Mouse (Mus musculus): Measurements from ENCODE around the gene Togaram2.
"Not testable (repeated sequence)": the region's sequence is repeated elsewhere in the genome, so short reads cannot be mapped to it uniquely, and the experiment has no call there.

Gene Togaram2

DNA sequence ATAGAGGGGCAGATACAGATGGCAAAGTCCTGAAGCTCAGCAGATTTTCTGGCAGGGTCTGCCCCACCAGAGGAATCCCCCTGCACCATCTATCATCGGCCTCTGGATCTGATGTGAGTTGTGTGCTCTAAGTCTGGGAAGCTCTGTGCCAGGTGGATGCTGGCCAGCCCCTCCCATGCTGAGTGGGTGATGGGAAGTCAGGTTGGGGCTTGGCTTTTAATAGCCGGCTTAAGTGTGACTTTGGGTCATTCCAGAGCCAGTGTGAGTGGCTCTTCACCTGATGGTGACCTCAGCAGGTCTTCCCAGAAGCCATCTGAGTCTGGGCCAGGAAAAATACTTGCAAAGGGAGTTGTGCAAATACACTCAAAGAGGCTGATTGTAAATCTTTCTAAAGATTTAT lies 57.6 kb downstream of the Togaram2 start:
- DNase-seq (ENCODE audit: low read depth, low spot score): no peak

DNA sequence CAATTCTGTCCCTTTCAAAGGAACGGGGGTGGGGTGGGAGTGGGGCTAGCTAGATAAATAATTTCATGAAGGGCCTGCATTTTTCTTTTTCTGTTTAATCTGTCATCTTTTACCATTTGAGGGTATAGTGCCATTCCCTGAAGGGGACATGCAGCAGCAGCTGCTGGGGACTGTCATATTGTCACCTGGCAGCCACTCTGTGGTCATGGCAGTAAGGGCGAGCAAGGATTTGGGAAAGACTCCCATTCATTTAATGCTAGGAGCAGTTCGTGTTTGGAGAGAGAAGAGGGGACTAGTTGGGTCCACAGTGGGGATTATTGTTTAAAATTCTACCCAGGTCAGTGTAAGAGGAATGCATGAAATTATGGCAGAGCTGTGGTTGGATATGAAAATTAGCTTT lies 63.4 kb downstream of the Togaram2 start:
- no peak for DNase-seq (ENCODE audit: low read depth, low spot score)

DNA sequence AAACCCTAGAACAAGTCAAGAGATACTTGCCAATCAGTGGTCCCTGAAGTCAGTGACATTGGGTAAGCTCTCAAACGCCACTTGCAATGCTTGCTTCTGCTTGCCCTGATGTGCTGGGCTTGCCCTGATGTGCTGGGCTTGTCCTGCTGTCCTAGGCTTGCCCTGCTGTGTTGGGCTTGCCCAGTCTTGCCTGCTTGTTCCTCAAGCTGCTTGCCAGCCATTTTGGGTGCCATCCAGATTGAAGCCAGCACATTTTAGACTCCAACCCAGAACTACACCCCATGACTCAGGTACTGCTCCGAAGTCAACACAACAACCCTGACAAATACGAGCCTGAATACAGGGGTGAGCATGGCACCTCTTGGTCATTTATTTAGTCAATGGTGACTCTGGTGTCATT lies 69.1 kb downstream of the Togaram2 start:
- no peak for DNase-seq (ENCODE audit: low read depth, low spot score)

DNA sequence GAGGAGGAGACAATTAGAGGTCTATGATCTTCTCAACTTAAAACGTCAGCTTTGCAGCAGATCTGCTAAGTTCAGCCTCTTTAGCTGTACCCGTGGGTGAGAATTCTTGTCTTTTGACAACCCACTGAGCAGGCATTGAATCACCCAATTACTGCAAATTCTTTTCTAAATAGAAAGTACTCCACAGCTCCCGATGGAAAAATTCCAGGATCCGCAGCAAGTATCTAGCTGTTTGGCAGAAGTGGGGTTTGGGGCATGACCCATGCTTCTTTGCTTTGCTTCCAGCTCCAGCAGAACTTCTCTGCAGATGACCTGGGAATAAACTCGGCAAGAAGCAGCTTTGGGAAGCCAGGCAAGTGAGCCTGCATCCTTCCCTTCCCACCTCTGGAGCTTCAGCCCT lies 69.9 kb downstream of the Togaram2 start:
- no peak for DNase-seq (ENCODE audit: low read depth, low spot score)

DNA sequence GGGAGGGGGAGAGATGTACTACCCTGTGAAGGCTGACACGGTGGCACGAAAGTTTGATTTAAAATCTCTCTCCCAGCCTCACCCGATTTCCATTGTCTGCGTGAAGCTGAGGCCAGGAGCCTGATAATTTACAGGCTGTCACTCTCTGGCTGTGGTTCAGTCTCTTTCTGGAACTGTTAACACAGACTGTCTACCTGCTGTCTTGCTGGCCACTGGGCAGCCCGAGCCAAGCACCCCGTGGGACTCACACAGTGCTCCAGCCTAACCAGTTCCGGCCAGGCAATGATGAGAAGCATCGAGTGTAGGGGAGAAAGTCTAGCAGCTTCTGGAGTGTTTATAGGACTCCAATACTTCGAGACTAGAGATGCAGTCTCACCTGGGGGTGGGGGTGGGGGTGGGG lies 73.1 kb downstream of the Togaram2 start:
- no peak for DNase-seq (ENCODE audit: low read depth, low spot score)

DNA sequence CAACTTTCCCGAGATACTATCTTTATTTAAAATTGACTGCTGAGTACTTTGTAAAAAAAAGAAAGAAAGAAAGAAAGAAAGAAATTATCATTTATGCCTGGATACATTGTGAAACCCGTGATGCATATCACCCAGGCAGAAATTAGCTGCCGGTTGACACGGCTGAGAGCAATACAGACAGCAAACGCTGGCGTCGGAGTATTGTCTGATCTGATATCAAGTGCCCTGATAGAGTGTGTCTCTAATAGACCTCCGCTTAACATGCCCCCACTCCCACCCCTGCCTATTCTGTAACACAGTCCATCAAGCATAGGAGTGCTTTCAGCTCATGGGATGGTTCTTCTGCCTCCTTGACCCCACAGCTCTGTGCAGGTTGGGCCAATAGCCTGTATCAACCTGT lies 74.5 kb downstream of the Togaram2 start:
- DNase-seq (ENCODE audit: low read depth, low spot score): no peak

DNA sequence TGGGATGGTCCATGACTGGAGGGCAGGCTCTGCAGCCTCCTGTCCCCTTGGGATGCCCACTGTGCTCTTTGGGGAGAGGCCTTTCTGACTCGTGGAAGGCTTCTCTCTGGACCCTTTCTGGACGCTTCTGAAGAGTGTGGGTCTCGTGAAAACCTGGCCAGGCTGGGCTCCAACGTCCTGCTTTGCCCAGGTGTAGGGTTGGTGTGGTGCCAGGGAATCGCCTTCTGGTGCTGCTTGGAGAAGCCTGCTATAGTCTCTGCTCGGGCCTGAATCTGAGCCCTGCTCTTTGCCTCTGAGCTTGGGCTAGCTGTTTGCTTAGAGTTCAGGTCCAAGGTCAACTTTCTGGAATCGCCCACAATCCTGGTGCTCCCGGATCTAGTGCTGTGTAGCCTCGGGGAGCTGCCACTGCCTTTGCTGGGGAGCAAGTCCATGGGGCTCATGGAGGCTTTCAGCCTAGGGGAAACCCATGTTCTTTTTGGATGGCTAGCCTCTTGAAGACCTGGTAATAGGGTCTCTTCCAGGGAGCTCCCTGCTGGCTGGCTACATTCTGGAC lies 76.6 kb downstream of the Togaram2 start:
- DNase-seq (ENCODE audit: low read depth, low spot score): no peak

DNA sequence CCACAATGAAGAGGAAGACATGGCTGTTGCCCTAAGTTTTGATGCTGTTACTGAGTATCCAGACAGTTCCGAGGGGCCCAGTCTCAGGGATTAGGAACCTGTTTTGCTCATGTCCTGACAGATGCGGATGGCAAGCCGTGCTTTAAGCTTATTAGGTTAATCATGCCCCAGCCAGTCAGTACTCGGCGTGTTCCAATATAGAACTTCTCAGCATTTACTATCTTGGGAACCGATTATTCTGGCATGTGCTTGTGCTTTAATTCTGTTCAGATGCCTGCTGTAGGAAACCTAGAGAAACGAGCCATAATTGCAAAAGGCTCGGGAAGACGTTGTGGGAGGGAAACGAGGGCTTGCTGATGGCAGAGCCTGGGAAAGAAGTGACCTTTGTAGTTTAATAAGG lies 79.8 kb downstream of the Togaram2 start, which contains the start of gene Pcare:
Gene Pcare (minus strand): TSS at position 64 of the 400 bp plus-strand sequence.
- DNase-seq (ENCODE audit: low read depth, low spot score): no peak

DNA sequence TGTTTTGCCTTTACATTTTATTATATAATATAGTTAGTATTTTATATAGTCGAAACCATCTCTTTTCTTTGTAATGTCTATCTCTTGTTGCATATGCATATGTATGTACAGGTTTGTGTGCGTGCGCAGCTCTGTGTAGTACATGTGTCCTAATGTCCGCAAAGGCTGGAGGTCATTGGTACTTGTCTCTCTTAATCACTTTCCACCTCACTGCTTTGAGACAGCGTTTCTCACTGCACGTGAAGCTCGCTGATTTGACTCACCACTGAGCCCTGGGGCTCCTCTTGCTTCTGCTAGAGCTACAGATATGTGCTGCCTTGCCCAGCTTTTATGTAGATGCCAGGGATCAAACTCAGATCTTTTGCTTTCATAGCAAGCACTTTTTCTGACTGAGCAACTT lies 87.5 kb downstream of the Togaram2 start:
- DNase-seq (ENCODE audit: low read depth, low spot score): no peak

DNA sequence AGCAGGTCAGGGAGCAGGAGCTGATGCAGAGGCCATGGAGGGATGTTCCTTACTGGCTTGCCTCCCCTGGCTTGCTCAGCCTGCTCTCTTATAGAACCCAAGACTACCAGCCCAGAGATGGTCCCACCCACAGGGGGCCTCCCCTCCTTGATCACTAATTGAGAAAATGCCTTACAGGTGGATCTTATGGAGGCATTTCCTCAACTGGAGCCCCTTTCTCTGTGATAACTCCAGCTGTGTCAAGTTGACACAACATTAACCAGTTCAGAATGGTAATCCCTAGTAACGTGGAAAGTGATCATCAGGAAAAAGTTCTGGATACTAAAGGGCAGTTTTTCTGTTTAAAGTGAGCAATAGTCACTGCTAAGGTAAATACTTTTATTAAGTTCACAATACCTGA lies 95.1 kb downstream of the Togaram2 start, which contains the start of gene Clip4:
Gene Clip4 (plus strand): TSS at position 301 of the 400 bp plus-strand sequence.
- DNase-seq (ENCODE audit: low read depth, low spot score): not testable (repeated sequence)

DNA sequence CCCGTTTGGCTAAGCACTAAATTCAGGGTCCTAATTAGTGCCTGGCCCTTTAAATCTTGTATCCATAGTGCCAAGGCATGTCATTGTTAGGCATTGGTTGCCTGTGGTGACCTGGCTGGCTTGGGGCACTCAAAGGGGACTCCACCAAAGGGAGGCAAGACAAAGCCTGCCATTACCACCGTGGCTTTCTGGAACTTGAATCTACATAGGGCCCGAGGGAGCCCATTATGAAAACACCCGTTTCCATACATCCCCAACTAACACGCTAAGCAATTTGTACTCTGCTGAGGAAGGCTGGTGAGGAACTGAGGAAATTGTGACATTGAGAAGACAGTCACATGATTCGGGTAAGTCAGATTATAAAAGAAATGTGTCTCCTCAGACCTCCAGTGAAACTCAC lies 96.5 kb downstream of the Togaram2 start:
- DNase-seq (ENCODE audit: low read depth, low spot score): peak; percentile 48

DNA sequence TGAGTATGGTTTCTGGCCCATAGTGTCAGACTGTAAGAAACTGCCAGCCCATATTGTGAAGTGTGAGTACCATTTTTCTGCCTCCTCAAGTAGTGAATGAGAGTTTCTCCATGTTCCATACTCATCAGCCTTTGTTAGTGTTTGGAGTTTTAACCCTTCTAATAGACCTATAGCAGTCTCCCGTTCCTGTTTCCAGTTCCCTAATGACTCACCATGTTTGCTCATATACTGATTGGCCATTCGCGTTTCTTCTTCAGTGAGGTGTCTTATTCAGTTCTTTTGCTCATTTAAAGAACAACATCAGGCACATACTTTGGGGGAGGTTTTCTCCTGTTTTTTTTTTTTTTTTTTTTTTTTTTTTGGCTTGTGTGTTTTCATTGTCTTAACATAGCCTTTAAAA lies 97.6 kb downstream of the Togaram2 start:
- DNase-seq (ENCODE audit: low read depth, low spot score): no peak

DNA sequence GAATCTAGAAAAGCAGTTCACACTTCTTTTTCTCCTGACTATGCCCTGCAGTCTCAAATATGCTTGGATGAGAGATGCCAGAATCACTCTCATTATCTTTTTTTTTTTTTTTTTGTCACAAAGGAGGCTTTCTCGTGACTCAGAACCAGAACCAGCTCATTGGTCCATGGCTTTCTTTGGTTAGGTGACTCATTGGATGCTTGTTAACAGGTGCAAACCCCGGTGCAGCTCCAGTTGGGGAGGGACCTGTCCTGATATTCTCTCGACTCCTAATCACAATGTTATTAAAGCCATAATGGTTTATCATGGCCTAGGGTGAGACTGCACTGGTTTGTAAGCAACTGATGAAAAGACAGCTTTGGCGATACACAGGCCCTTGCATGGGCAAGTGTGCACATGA lies 101.1 kb downstream of the Togaram2 start:
- no peak for DNase-seq (ENCODE audit: low read depth, low spot score)

DNA sequence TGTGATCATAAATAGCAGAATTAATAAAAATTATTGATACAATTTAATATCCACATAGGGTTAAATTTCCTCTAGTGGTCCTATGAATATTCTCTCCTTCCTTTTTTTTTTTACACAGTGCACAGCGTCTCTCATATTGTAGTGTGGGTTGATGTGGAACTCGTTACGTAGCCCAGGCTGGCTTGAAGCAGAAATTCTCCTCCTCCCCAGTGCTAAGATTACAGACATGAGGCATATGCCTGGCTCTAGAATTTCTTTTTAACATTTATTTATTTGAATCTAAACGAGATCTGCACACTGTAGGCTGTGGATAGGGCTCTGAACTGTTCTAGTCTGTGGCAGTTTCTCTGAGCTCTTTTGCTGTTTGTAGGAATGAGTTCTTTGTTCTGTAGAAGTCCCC lies 102.2 kb downstream of the Togaram2 start:
- DNase-seq (ENCODE audit: low read depth, low spot score): no peak

DNA sequence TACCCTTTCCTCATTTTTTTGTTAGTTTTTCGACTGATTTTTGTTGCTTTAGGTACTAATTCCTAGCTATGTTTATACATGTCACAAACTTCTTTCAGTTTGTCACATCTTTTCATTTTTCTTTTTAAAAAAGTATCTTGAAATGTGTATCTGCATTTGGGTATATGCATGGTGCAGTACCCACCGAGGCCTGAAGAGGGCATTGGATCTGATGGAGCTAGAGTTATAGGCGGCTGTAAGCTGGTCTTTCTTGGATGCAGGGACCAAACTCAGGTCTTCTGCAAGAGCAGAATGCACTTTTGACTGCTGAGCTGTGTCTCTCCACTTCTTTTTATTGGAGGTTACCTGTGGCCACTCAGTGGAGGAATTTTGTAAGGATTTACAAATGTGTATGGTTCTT lies 105.6 kb downstream of the Togaram2 start:
- DNase-seq (ENCODE audit: low read depth, low spot score): no peak
